Mouse (Mus musculus): ENCODE results near the gene Bok. TPM values are rescaled to one million over a fixed set of nuclear protein-coding genes. Genes with fewer than 3 reads are reported as not detected.

Bok gene
- 44.7 and 53.0 TPM in 2 replicates for polyA plus RNA-seq (2015; fragmentation: Nextera tagmentation; extraction: Ambion mirVana)

- Histone ChIP-seq H3K4me2 (ENCODE audit: low read depth, low read length) (peak within 1 kb of the TSS; percentile 93), H3K4me1 (ENCODE audit: control insufficient read depth, insufficient read depth, low read length) (peaks cover 12% of the 10 kb centered on the region), H3K27ac (ENCODE audit: low read length) (peak within 1 kb of the TSS; percentile 60), H3K9ac (ENCODE audit: low read depth, low read length) (peak within 1 kb of the TSS; percentile 80), H3K4me3 (ENCODE audit: low read length) (peak within 1 kb of the TSS; percentile 71), H3K9me3 (ENCODE audit: control insufficient read depth, low read length) (no peaks in the 10 kb centered on the region), H3K36me3 (ENCODE audit: control insufficient read depth, insufficient read depth, low read length) (no peaks in the 10 kb centered on the region), H3K27me3 (replicated peaks; ENCODE audit: control insufficient read depth, insufficient read depth, low read length) (0 out of 2 replicates have a peak, but pooled peaks cover 3% of the 10 kb centered on the region)
- under 1% methylated on average over 78 of the region's 78 CpGs for WGBS
- ATAC-seq, result peak; percentile 70
These were observed at the start of gene Bok for GRCm38 (mm10) chr1:93685401-93686244. TSS of gene Bok (plus strand) at chr1:93685660.

GRCm38 (mm10) chr1:93636211-93636897 is 49.1 kb upstream of the Bok start:
- WGBS, result 27% methylated on average over 7 of the region's 7 CpGs
- peak; percentile 26 for ATAC-seq
- peak overlapping the region; percentile 68 for H3K27ac ChIP-seq (ENCODE audit: low read length)

GRCm38 (mm10) chr1:93641978-93642377 is 43.5 kb upstream of the Bok start:
- no peak overlapping the region for H3K27ac ChIP-seq (ENCODE audit: low read length)
- no peak for ATAC-seq
- no peaks in the 10 kb centered on the region for H3K27me3 ChIP-seq (replicated peaks; ENCODE audit: control insufficient read depth, insufficient read depth, low read length)
- H3K4me1 ChIP-seq (ENCODE audit: control insufficient read depth, insufficient read depth, low read length), result no peaks in the 10 kb centered on the region
- H3K9ac ChIP-seq (ENCODE audit: low read depth, low read length), result no peak overlapping the region
- H3K9me3 ChIP-seq (ENCODE audit: control insufficient read depth, low read length), result no peaks in the 10 kb centered on the region
- H3K36me3 ChIP-seq (ENCODE audit: control insufficient read depth, insufficient read depth, low read length), result no peaks in the 10 kb centered on the region
- H3K4me3 ChIP-seq (ENCODE audit: low read length), result no peak overlapping the region
- WGBS, result 94% methylated on average over 2 of the region's 2 CpGs
- H3K4me2 ChIP-seq (ENCODE audit: low read depth, low read length), result no peak overlapping the region

More at GRCm38 (mm10) chr1:93636211-93636897, 49.1 kb upstream of the Bok start:
- Histone ChIP-seq H3K9ac (ENCODE audit: low read depth, low read length) (peak overlapping the region; percentile 71), H3K4me3 (ENCODE audit: low read length) (peak overlapping the region; percentile 98), H3K27me3 (replicated peaks; ENCODE audit: control insufficient read depth, insufficient read depth, low read length) (no peaks in the 10 kb centered on the region), H3K36me3 (ENCODE audit: control insufficient read depth, insufficient read depth, low read length) (no peaks in the 10 kb centered on the region; the same call in 1 of the 2 replicates), H3K4me2 (ENCODE audit: low read depth, low read length) (peak overlapping the region; percentile 67), H3K4me1 (ENCODE audit: control insufficient read depth, insufficient read depth, low read length) (peaks cover 12% of the 10 kb centered on the region), H3K9me3 (ENCODE audit: control insufficient read depth, low read length) (no peaks in the 10 kb centered on the region)

- H3K4me1 ChIP-seq (ENCODE audit: control insufficient read depth, insufficient read depth, low read length), result no peaks in the 10 kb centered on the region
- no peaks in the 10 kb centered on the region for H3K36me3 ChIP-seq (ENCODE audit: control insufficient read depth, insufficient read depth, low read length)
- no peak for ATAC-seq
- no peak overlapping the region for H3K4me3 ChIP-seq (ENCODE audit: low read length)
- no peak overlapping the region for H3K4me2 ChIP-seq (ENCODE audit: low read depth, low read length)
- H3K27me3 ChIP-seq (replicated peaks; ENCODE audit: control insufficient read depth, insufficient read depth, low read length), result no peaks in the 10 kb centered on the region
- H3K27ac ChIP-seq (ENCODE audit: low read length), result no peak overlapping the region
- no peak overlapping the region for H3K9ac ChIP-seq (ENCODE audit: low read depth, low read length)
- WGBS, result 94% methylated on average over 2 of the region's 2 CpGs
- H3K9me3 ChIP-seq (ENCODE audit: control insufficient read depth, low read length), result no peaks in the 10 kb centered on the region
These were observed 42.8 kb upstream of the Bok start for GRCm38 (mm10) chr1:93642692-93643091.

GRCm38 (mm10) chr1:93649604-93650172 is 35.8 kb upstream of the Bok start:
- no peak overlapping the region for H3K4me3 ChIP-seq (ENCODE audit: low read length)
- H3K36me3 ChIP-seq (ENCODE audit: control insufficient read depth, insufficient read depth, low read length), result no peaks in the 10 kb centered on the region
- no peak overlapping the region for H3K27ac ChIP-seq (ENCODE audit: low read length)
- 68% methylated on average over 5 of the region's 5 CpGs for WGBS
- ATAC-seq, result no peak
- no peak overlapping the region for H3K9ac ChIP-seq (ENCODE audit: low read depth, low read length)
- H3K27me3 ChIP-seq (replicated peaks; ENCODE audit: control insufficient read depth, insufficient read depth, low read length), result no peaks in the 10 kb centered on the region
- no peaks in the 10 kb centered on the region for H3K9me3 ChIP-seq (ENCODE audit: control insufficient read depth, low read length)
- H3K4me2 ChIP-seq (ENCODE audit: low read depth, low read length), result no peak overlapping the region
- H3K4me1 ChIP-seq (ENCODE audit: control insufficient read depth, insufficient read depth, low read length), result peaks cover 5% of the 10 kb centered on the region; the same call in 1 of the 2 replicates

GRCm38 (mm10) chr1:93654275-93654674 is 31.2 kb upstream of the Bok start:
- H3K4me2 ChIP-seq (ENCODE audit: low read depth, low read length), result no peak overlapping the region
- no peak overlapping the region for H3K4me3 ChIP-seq (ENCODE audit: low read length)
- H3K9ac ChIP-seq (ENCODE audit: low read depth, low read length), result peak overlapping the region; percentile 21; the same call in 1 of the 2 replicates
- ATAC-seq, result peak; percentile 54
- H3K27me3 ChIP-seq (replicated peaks; ENCODE audit: control insufficient read depth, insufficient read depth, low read length), result no peaks in the 10 kb centered on the region
- H3K4me1 ChIP-seq (ENCODE audit: control insufficient read depth, insufficient read depth, low read length), result peaks cover 8% of the 10 kb centered on the region; the same call in 1 of the 2 replicates
- peak overlapping the region; percentile 64 for H3K27ac ChIP-seq (ENCODE audit: low read length)
- WGBS, result 37% methylated on average over 2 of the region's 2 CpGs
- no peaks in the 10 kb centered on the region for H3K9me3 ChIP-seq (ENCODE audit: control insufficient read depth, low read length)
- no peaks in the 10 kb centered on the region for H3K36me3 ChIP-seq (ENCODE audit: control insufficient read depth, insufficient read depth, low read length)

GRCm38 (mm10) chr1:93654798-93655197 is 30.7 kb upstream of the Bok start:
- Histone ChIP-seq H3K9me3 (ENCODE audit: control insufficient read depth, low read length) (no peaks in the 10 kb centered on the region), H3K4me2 (ENCODE audit: low read depth, low read length) (no peak overlapping the region), H3K27me3 (replicated peaks; ENCODE audit: control insufficient read depth, insufficient read depth, low read length) (no peaks in the 10 kb centered on the region), H3K36me3 (ENCODE audit: control insufficient read depth, insufficient read depth, low read length) (no peaks in the 10 kb centered on the region), H3K9ac (ENCODE audit: low read depth, low read length) (no peak overlapping the region), H3K4me1 (ENCODE audit: control insufficient read depth, insufficient read depth, low read length) (peaks cover 8% of the 10 kb centered on the region; the same call in 1 of the 2 replicates), H3K4me3 (ENCODE audit: low read length) (no peak overlapping the region), H3K27ac (ENCODE audit: low read length) (peak overlapping the region; percentile 52)
- ATAC-seq, result peak; percentile 80
- WGBS, result 51% methylated on average over 2 of the region's 2 CpGs

GRCm38 (mm10) chr1:93656325-93657024 is 29.0 kb upstream of the Bok start:
- peak overlapping the region; percentile 16 for H3K27ac ChIP-seq (ENCODE audit: low read length)
- no peaks in the 10 kb centered on the region for H3K36me3 ChIP-seq (ENCODE audit: control insufficient read depth, insufficient read depth, low read length)
- ATAC-seq, result peak; percentile 82
- H3K4me2 ChIP-seq (ENCODE audit: low read depth, low read length), result no peak overlapping the region
- peaks cover 8% of the 10 kb centered on the region; the same call in 1 of the 2 replicates for H3K4me1 ChIP-seq (ENCODE audit: control insufficient read depth, insufficient read depth, low read length)
- WGBS, result 53% methylated on average over 7 of the region's 7 CpGs
- no peak overlapping the region for H3K4me3 ChIP-seq (ENCODE audit: low read length)
- H3K27me3 ChIP-seq (replicated peaks; ENCODE audit: control insufficient read depth, insufficient read depth, low read length), result no peaks in the 10 kb centered on the region
- H3K9ac ChIP-seq (ENCODE audit: low read depth, low read length), result no peak overlapping the region
- peaks cover 5% of the 10 kb centered on the region; the same call in 1 of the 2 replicates for H3K9me3 ChIP-seq (ENCODE audit: control insufficient read depth, low read length)

All from intestine, embryonic 16.5 days (tissue).